In genomic region chr4:56070664-56071334, GRCm38 (mm10) we compare ENCODE assay signal across 10 mouse cellular contexts.
DNase-seq lines count a peak whose midpoint lies in the region; ATAC-seq and TF ChIP-seq lines count a peak whose summit lies in the region.
"Had no signal": no experiment of that assay in that cellular context is flagged by ENCODE, and none has a peak within 500 bp of the region (broad histone marks: within the 10 kb centered on the region; RNA-seq: fewer than 3 reads in every experiment).

No protein-coding gene starts in this region.

- peak; percentile 55; the same call in 1 of the 2 replicates for ATAC-seq in forebrain, embryonic 16.5 days
- no peak for ATAC-seq in forebrain, embryonic 15.5 days (replicated peaks)
- no peak for ATAC-seq in kidney, postnatal 0 days (replicated peaks; ENCODE audit: low FRiP score, low read depth)
- no peak; the same call in 1 of the 2 replicates for ATAC-seq in forebrain, embryonic 13.5 days

- no peaks in the 10 kb centered on the region for H3K27me3 ChIP-seq in forebrain, embryonic 16.5 days (replicated peaks; ENCODE audit: control insufficient read depth, insufficient read depth, low read length)
- H3K27me3 ChIP-seq in forebrain, embryonic 15.5 days, result no peaks in the 10 kb centered on the region
- H3K27me3 ChIP-seq in kidney, postnatal 0 days (ENCODE audit: insufficient read depth, low read length), result no peaks in the 10 kb centered on the region
- no peaks in the 10 kb centered on the region for H3K27me3 ChIP-seq in forebrain, embryonic 13.5 days
- H3K27me3 ChIP-seq: embryonic facial prominence, embryonic 15.5 days; limb, embryonic 13.5 days had no signal

- H3K4me2 ChIP-seq in forebrain, embryonic 16.5 days (ENCODE audit: low read length), result no peak overlapping the region
- H3K4me2 ChIP-seq in forebrain, embryonic 15.5 days (replicated peaks), result no peak overlapping the region
- H3K4me2 ChIP-seq in kidney, postnatal 0 days (ENCODE audit: low read length), result no peak overlapping the region
- no peak overlapping the region for H3K4me2 ChIP-seq in forebrain, embryonic 13.5 days
- H3K4me2 ChIP-seq: embryonic facial prominence, embryonic 15.5 days; limb, embryonic 13.5 days had no signal

- H3K4me3 ChIP-seq in forebrain, embryonic 16.5 days (replicated peaks; ENCODE audit: low read length), result no peak overlapping the region
- no peak overlapping the region for H3K4me3 ChIP-seq in forebrain, embryonic 15.5 days
- H3K4me3 ChIP-seq in kidney, postnatal 0 days (replicated peaks; ENCODE audit: low read depth, low read length), result no peak overlapping the region
- H3K4me3 ChIP-seq in forebrain, embryonic 13.5 days, result no peak overlapping the region
- H3K4me3 ChIP-seq: embryonic facial prominence, embryonic 15.5 days; limb, embryonic 13.5 days had no signal

- H3K4me1 ChIP-seq in forebrain, embryonic 16.5 days (replicated peaks; ENCODE audit: control insufficient read depth, insufficient read depth, low read length), result 0 out of 2 replicates have a peak, but pooled peaks cover 2% of the 10 kb centered on the region
- no peaks in the 10 kb centered on the region for H3K4me1 ChIP-seq in forebrain, embryonic 15.5 days
- H3K4me1 ChIP-seq in kidney, postnatal 0 days (replicated peaks; ENCODE audit: insufficient read depth, low read length), result no peaks in the 10 kb centered on the region
- H3K4me1 ChIP-seq in forebrain, embryonic 13.5 days, result no peaks in the 10 kb centered on the region
- H3K4me1 ChIP-seq: embryonic facial prominence, embryonic 15.5 days; limb, embryonic 13.5 days had no signal

- 66% methylated on average over 6 of the region's 6 CpGs for WGBS in forebrain, embryonic 16.5 days
- WGBS in forebrain, embryonic 15.5 days, result 82% methylated on average over 6 of the region's 6 CpGs
- WGBS in kidney, postnatal 0 days, result 53% methylated on average over 6 of the region's 6 CpGs
- 84% methylated on average over 6 of the region's 6 CpGs for WGBS in forebrain, embryonic 13.5 days

- no peaks in the 10 kb centered on the region for H3K9me3 ChIP-seq in forebrain, embryonic 16.5 days (ENCODE audit: control insufficient read depth, low read length)
- no peaks in the 10 kb centered on the region for H3K9me3 ChIP-seq in forebrain, embryonic 15.5 days
- no peaks in the 10 kb centered on the region for H3K9me3 ChIP-seq in kidney, postnatal 0 days (replicated peaks; ENCODE audit: low read length)
- H3K9me3 ChIP-seq in forebrain, embryonic 13.5 days (replicated peaks), result no peaks in the 10 kb centered on the region
- H3K9me3 ChIP-seq: embryonic facial prominence, embryonic 15.5 days; limb, embryonic 13.5 days had no signal

- no peaks in the 10 kb centered on the region for H3K36me3 ChIP-seq in forebrain, embryonic 16.5 days (ENCODE audit: control insufficient read depth, insufficient read depth)
- H3K36me3 ChIP-seq in forebrain, embryonic 15.5 days, result no peaks in the 10 kb centered on the region
- no peaks in the 10 kb centered on the region for H3K36me3 ChIP-seq in kidney, postnatal 0 days (ENCODE audit: insufficient read depth, low read length)
- no peaks in the 10 kb centered on the region for H3K36me3 ChIP-seq in forebrain, embryonic 13.5 days (ENCODE audit: poor library complexity, severe bottlenecking)
- H3K36me3 ChIP-seq: embryonic facial prominence, embryonic 15.5 days; limb, embryonic 13.5 days had no signal

- no peak for TF ChIP-seq CTCF in kidney, postnatal 0 days (IDR thresholded peaks at IDR 0.05; ENCODE audit: low read depth)

- H3K27ac ChIP-seq in forebrain, embryonic 16.5 days (ENCODE audit: low read length), result no peak overlapping the region
- no peak overlapping the region for H3K27ac ChIP-seq in forebrain, embryonic 15.5 days (replicated peaks)
- H3K27ac ChIP-seq in kidney, postnatal 0 days, result no peak overlapping the region
- H3K27ac ChIP-seq in forebrain, embryonic 13.5 days, result no peak overlapping the region
- H3K27ac ChIP-seq: embryonic facial prominence, embryonic 15.5 days; limb, embryonic 13.5 days had no signal

- peak; percentile 76 for DNase-seq in CD4-positive helper T cell, adult 2 months (ENCODE audit: low read depth, low spot score)
- peak; percentile 65 to 79 for DNase-seq in cerebellum, postnatal 25 days
- DNase-seq in kidney, postnatal 0 days (ENCODE audit: low spot score), result peak; percentile 79
- DNase-seq in lung, postnatal 14 days, result peak; percentile 72
- no peak for DNase-seq in MN1 (ENCODE audit: low spot score)

- no peak overlapping the region for H3K9ac ChIP-seq in forebrain, embryonic 16.5 days (replicated peaks; ENCODE audit: low read depth, low read length)
- no peak overlapping the region for H3K9ac ChIP-seq in forebrain, embryonic 15.5 days (replicated peaks)
- H3K9ac ChIP-seq in kidney, postnatal 0 days (ENCODE audit: low read depth, low read length), result no peak overlapping the region
- no peak overlapping the region for H3K9ac ChIP-seq in forebrain, embryonic 13.5 days
- H3K9ac ChIP-seq: embryonic facial prominence, embryonic 15.5 days; limb, embryonic 13.5 days had no signal
